Mouse (Mus musculus) cortical plate, adult 2 months (tissue): ENCODE results near the gene Abhd12.

ENCODE experiments used
- CTCF ChIP-seq: fragments of 200-500 bp; IDR thresholded peaks from 2 replicates; pipeline ENCODE4 v1.5.1; 2011; ENCODE audit warnings: mild to moderate bottlenecking, control low read depth, low read length; ENCODE audit not compliant: insufficient read depth; ENCODE audit errors: extremely low read depth
- POLR2A ChIP-seq: fragments of 200-500 bp; IDR thresholded peaks from 2 replicates; pipeline ENCODE4 v1.6.1; 2011; ENCODE audit warnings: mild to moderate bottlenecking, low read length, control low read depth; ENCODE audit not compliant: insufficient read depth; ENCODE audit errors: extremely low read depth

GRCm38 (mm10) chr2:150851251-150851650 lies 53.3 kb downstream of the Abhd12 start:
- TF ChIP-seq CTCF (no peak), POLR2A (no peak)
